Mouse (Mus musculus) heart, embryonic 11.5 days (tissue): ENCODE measurements at regions not wholly inside any gene's neighbourhood (a gene's known extent, or its start where the extent isn't known, plus 50 kb on each side); places are given as distances from the start of the nearest gene placed in this dataset.

Experiments
- ATAC-seq: fragments of 200-750 bp; cut with Nextera tagmentation; replicated peaks from 2 replicates; pipeline ENCODE4 v1.8.0; 2017; ENCODE audit warnings: moderate library complexity; ENCODE audit not compliant: insufficient number of reproducible peaks, low FRiP score, low TSS enrichment
- H3K27ac ChIP-seq: fragments of 300-500 bp; sonication (generic); 2 replicates; pipeline ENCODE4 v1.5.1; 2014; ENCODE audit warnings: mild to moderate bottlenecking, low read depth, low read length
- H3K27me3 ChIP-seq: fragments of 300-500 bp; sonication (generic); 2 replicates; pipeline ENCODE4 v1.6.1; 2014; ENCODE audit warnings: mild to moderate bottlenecking, low read length, mixed read lengths; ENCODE audit not compliant: control insufficient read depth, insufficient read depth
- H3K36me3 ChIP-seq: fragments of 300-500 bp; sonication (generic); 2 replicates; pipeline ENCODE4 v1.6.1; 2014; ENCODE audit warnings: mild to moderate bottlenecking, low read length, moderate library complexity, mixed read lengths; ENCODE audit not compliant: control insufficient read depth, insufficient read depth
- H3K4me1 ChIP-seq: fragments of 300-500 bp; sonication (generic); 2 replicates; pipeline ENCODE4 v1.6.1; 2014; ENCODE audit warnings: low read length; ENCODE audit not compliant: control insufficient read depth, insufficient read depth
- H3K4me2 ChIP-seq: fragments of 300-500 bp; sonication (generic); 2 replicates; pipeline ENCODE4 v1.6.1; 2014; ENCODE audit warnings: mild to moderate bottlenecking, moderate library complexity
- H3K4me3 ChIP-seq: fragments of 300-500 bp; sonication (generic); 2 replicates; pipeline ENCODE4 v1.5.1; 2014; ENCODE audit warnings: low read depth, low read length
- H3K9ac ChIP-seq: fragments of 300-500 bp; sonication (generic); 2 replicates; pipeline ENCODE4 v1.6.1; 2014; ENCODE audit warnings: mild to moderate bottlenecking, low read depth, low read length, moderate library complexity
- H3K9me3 ChIP-seq: fragments of 300-500 bp; sonication (generic); replicated peaks from 2 replicates; pipeline ENCODE4 v1.6.1; 2016; ENCODE audit warnings: low read length; ENCODE audit not compliant: control insufficient read depth
- WGBS: fragments of 180-500 bp; shearing (Covaris S2); extraction: QIAGEN DNeasy Blood & Tissue Kit; methylation state at CpG from one replicate; pipeline ENCODE4 v1.1.7; 2014; ENCODE audit not compliant: insufficient replicate concordance; 5-methylcytosine and 5-hydroxymethylcytosine counted together

DNA sequence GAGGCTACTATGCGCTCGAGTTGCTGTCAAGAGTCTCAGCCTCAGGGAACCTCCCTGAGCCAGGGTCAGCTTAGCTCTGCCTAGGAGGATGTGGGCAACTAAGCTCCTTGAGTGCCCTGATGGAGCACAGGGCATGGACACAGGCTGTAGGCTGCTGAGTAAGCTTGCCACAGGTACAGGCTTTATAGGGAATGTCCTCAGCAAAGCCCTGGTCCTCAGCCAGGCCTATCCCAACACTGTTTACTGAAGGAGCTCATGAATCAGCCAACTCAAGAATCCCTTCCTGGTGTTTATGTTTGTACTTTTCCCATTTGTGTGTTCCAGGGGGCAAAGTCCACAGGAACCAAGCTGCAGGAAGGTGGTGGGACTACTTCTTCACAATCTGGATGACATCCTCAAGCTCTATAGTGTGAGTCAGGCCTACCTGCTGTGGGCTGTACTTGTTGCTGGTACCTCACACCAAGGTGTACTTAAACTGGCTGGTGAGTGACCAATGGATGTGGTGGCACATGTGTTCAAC lies 72.1 kb upstream of the Six3 start:
- 76% methylated on average over 2 of the region's 2 CpGs for WGBS
- Histone ChIP-seq H3K9ac (no peak overlapping the region), H3K4me3 (no peak overlapping the region), H3K27me3 (no peaks in the 10 kb centered on the region), H3K36me3 (no peaks in the 10 kb centered on the region), H3K4me2 (no peak overlapping the region), H3K27ac (no peak overlapping the region), H3K4me1 (no peaks in the 10 kb centered on the region), H3K9me3 (no peaks in the 10 kb centered on the region)
- no peak for ATAC-seq

GRCm38 (mm10) chr17:85548061-85548460 lies 65.3 kb upstream of the Six3 start:
- no peaks in the 10 kb centered on the region for H3K36me3 ChIP-seq
- no peak overlapping the region for H3K4me3 ChIP-seq
- H3K27ac ChIP-seq, result no peak overlapping the region
- 78% methylated on average over 5 of the region's 5 CpGs for WGBS
- no peak for ATAC-seq
- H3K9me3 ChIP-seq, result no peaks in the 10 kb centered on the region
- H3K27me3 ChIP-seq, result no peaks in the 10 kb centered on the region
- H3K4me1 ChIP-seq, result no peaks in the 10 kb centered on the region
- H3K4me2 ChIP-seq, result no peak overlapping the region
- no peak overlapping the region for H3K9ac ChIP-seq

DNA sequence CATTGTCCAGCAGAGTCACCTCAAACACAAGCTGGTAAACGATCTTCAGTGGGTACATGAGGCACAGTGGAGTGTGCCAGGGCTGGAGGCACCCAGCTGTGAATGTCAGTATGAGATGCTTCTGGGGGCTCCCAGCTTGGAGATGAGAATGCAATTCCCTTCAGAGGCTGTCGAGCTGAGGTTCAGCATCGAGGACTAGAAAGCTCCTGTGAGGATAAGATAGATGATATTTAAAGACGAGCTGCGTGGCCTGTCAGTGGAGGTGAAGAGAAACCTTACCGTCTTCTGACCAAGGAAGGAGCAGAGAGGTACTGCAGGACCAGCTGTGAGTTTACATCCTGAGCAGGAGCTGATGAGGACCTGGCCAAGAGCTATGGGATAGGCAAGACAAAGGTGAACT lies 52.4 kb upstream of the Six3 start:
- 55% methylated on average over 6 of the region's 6 CpGs for WGBS
- no peak for ATAC-seq
- H3K27ac ChIP-seq, result no peak overlapping the region

GRCm38 (mm10) chr17:85562510-85563266 lies 50.7 kb upstream of the Six3 start:
- Histone ChIP-seq H3K4me3 (no peak overlapping the region), H3K4me2 (peak overlapping the region; percentile 2; the same call in 1 of the 2 replicates), H3K9ac (no peak overlapping the region), H3K27ac (no peak overlapping the region), H3K36me3 (no peaks in the 10 kb centered on the region), H3K27me3 (no peaks in the 10 kb centered on the region), H3K4me1 (peaks cover 5% of the 10 kb centered on the region; the same call in 1 of the 2 replicates), H3K9me3 (no peaks in the 10 kb centered on the region)
- 44% methylated on average over 17 of the region's 17 CpGs for WGBS
- no peak for ATAC-seq

More for the DNA sequence above, 52.4 kb upstream of the Six3 start:
- Histone ChIP-seq H3K9me3 (no peaks in the 10 kb centered on the region), H3K27me3 (no peaks in the 10 kb centered on the region), H3K4me1 (peaks cover 5% of the 10 kb centered on the region; the same call in 1 of the 2 replicates), H3K4me2 (no peak overlapping the region), H3K4me3 (no peak overlapping the region), H3K9ac (no peak overlapping the region), H3K36me3 (no peaks in the 10 kb centered on the region)

DNA sequence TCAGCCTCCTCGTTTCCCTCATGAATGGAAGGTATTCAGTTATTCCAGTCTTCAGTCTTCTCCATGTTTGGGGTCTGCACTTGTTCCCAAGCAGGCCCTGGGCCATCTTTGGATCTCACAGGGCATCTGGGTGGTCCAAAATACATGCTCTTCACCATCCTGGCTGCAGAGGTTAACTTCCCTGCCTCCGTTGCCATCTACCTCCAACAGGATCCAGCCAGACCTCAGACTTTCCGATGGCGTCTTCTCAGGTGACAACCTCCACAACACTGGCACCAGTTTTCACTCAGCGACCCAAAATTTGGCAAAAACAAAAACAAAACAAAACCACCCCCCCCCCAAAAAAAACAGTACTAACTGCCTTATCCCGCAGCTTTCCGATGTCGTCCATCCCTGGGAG lies 50.0 kb upstream of the Six3 start:
- Histone ChIP-seq H3K9me3 (no peaks in the 10 kb centered on the region), H3K9ac (no peak overlapping the region), H3K36me3 (no peaks in the 10 kb centered on the region), H3K4me1 (peaks cover 5% of the 10 kb centered on the region; the same call in 1 of the 2 replicates), H3K4me3 (no peak overlapping the region), H3K27ac (no peak overlapping the region), H3K27me3 (no peaks in the 10 kb centered on the region), H3K4me2 (no peak overlapping the region)
- WGBS, result 50% methylated on average over 8 of the region's 8 CpGs
- ATAC-seq, result no peak
